Mouse (Mus musculus): ENCODE measurements at regions not wholly inside any gene's neighbourhood (a gene's known extent, or its start where the extent isn't known, plus 50 kb on each side); places are given as distances from the start of the nearest gene placed in this dataset.

- no peak for DNase-seq
Measured at GRCm38 (mm10) chr9:116276141-116276540, 101.0 kb upstream of the Tgfbr2 start.

- DNase-seq = no peak
Measured at GRCm38 (mm10) chr9:116272446-116272845, 97.3 kb upstream of the Tgfbr2 start.

GRCm38 (mm10) chr9:116270417-116270828, 95.3 kb upstream of the Tgfbr2 start:
- DNase-seq = peak; percentile 67

- DNase-seq = no peak
Measured at GRCm38 (mm10) chr9:116267411-116267810, 92.3 kb upstream of the Tgfbr2 start.

GRCm38 (mm10) chr9:116263833-116264232, 88.7 kb upstream of the Tgfbr2 start:
- no peak for DNase-seq

- DNase-seq = no peak
Measured at GRCm38 (mm10) chr9:116259569-116259968, 84.4 kb upstream of the Tgfbr2 start.

- DNase-seq = no peak
Measured at GRCm38 (mm10) chr9:116253546-116253945, 78.4 kb upstream of the Tgfbr2 start.

- DNase-seq = no peak
Measured at GRCm38 (mm10) chr9:116252788-116253187, 77.6 kb upstream of the Tgfbr2 start.

GRCm38 (mm10) chr9:116249791-116250190, 74.6 kb upstream of the Tgfbr2 start:
- DNase-seq = no peak

GRCm38 (mm10) chr9:116245136-116245535, 70.0 kb upstream of the Tgfbr2 start:
- no peak for DNase-seq

- DNase-seq = no peak
Measured at GRCm38 (mm10) chr9:116244619-116244899, 69.4 kb upstream of the Tgfbr2 start.

- DNase-seq = no peak
Measured at GRCm38 (mm10) chr9:116243775-116244618, 68.8 kb upstream of the Tgfbr2 start.

GRCm38 (mm10) chr9:116241933-116242526, 66.9 kb upstream of the Tgfbr2 start:
- DNase-seq = no peak

- DNase-seq = peak; percentile 32
Measured at GRCm38 (mm10) chr9:116241290-116241689, 66.1 kb upstream of the Tgfbr2 start.

- no peak for DNase-seq
Measured at GRCm38 (mm10) chr9:116236836-116237235, 61.7 kb upstream of the Tgfbr2 start.

GRCm38 (mm10) chr9:116234170-116234569, 59.0 kb upstream of the Tgfbr2 start:
- DNase-seq = no peak

GRCm38 (mm10) chr9:116232386-116232785, 57.2 kb upstream of the Tgfbr2 start:
- no peak for DNase-seq

GRCm38 (mm10) chr9:116231351-116232311, 56.5 kb upstream of the Tgfbr2 start:
- DNase-seq = peak; percentile 62

GRCm38 (mm10) chr9:116230346-116230745, 55.2 kb upstream of the Tgfbr2 start:
- no peak for DNase-seq

- DNase-seq = no peak
Measured at GRCm38 (mm10) chr9:116228443-116228842, 53.3 kb upstream of the Tgfbr2 start.

- DNase-seq = no peak
Measured at GRCm38 (mm10) chr9:116227738-116228137, 52.6 kb upstream of the Tgfbr2 start.

Data from lung, postnatal 14 days (tissue).